ENCODE assay signal across 13 mouse cellular contexts in the genomic region with DNA sequence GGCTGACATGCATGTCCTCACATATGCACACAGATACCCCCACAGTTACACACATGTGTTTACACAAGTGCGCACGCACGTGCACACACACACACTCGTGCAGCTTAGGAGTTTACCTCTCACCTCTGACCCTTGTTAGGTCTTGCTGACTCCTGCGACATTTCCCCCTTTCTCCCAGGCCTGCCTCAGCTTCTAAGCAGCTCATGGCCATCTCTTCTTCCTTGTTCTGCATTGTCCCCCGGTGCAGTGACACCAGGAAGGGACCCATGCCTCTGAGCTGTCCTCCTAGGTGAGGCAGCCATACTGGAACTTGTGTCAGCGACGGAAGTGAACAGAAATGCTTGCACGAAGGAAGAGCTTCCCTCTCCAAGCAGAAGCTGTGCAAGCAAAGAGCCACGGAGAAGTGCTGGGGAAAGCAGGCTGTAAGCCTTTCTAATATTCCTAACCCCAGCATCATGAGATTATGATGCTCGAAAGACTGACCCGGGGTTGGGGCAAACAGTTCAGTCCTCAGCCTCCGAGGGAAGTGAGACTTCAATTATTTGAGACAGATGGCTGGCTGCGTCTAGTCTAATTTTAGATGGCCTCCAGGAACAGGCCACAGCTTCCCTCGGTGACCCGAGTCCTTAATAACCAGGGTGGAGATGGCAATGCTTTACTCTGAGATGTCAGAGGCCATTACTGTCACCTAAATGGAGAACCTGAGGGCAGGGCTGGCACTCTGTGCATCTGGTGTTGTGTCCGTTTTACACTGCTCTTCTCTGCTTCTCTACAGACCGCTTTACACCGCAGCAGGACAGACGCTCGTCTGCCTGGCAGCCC.
DNase-seq lines count a peak whose midpoint lies in the region; ATAC-seq and TF ChIP-seq lines count a peak whose summit lies in the region.
"Had no signal": no experiment of that assay in that cellular context is flagged by ENCODE, and none has a peak within 500 bp of the region (broad histone marks: within the 10 kb centered on the region; RNA-seq: fewer than 3 reads in every experiment).

No protein-coding gene starts in this region.

- H3K27me3 ChIP-seq in midbrain, embryonic 11.5 days (ENCODE audit: control insufficient read depth, insufficient read depth, low read length), result no peaks in the 10 kb centered on the region
- H3K27me3 ChIP-seq in midbrain, embryonic 16.5 days (ENCODE audit: control insufficient read depth, insufficient read depth, low read depth, low read length), result no peaks in the 10 kb centered on the region
- H3K27me3 ChIP-seq in hindbrain, postnatal 0 days (ENCODE audit: insufficient read depth, low read length), result no peaks in the 10 kb centered on the region
- H3K27me3 ChIP-seq: heart, embryonic 15.5 days had no signal

- H3K27ac ChIP-seq in midbrain, embryonic 11.5 days (ENCODE audit: low read depth, low read length), result no peak overlapping the region
- no peak overlapping the region for H3K27ac ChIP-seq in midbrain, embryonic 16.5 days (ENCODE audit: low read length)
- no peak overlapping the region for H3K27ac ChIP-seq in hindbrain, postnatal 0 days
- H3K27ac ChIP-seq: heart, embryonic 15.5 days had no signal

- H3K9me3 ChIP-seq in midbrain, embryonic 11.5 days (ENCODE audit: control insufficient read depth, low read length), result no peaks in the 10 kb centered on the region
- H3K9me3 ChIP-seq in midbrain, embryonic 16.5 days (replicated peaks; ENCODE audit: control insufficient read depth, low read length, poor library complexity, severe bottlenecking), result no peaks in the 10 kb centered on the region
- no peaks in the 10 kb centered on the region for H3K9me3 ChIP-seq in hindbrain, postnatal 0 days (ENCODE audit: low read length)
- H3K9me3 ChIP-seq: heart, embryonic 15.5 days had no signal

- WGBS in midbrain, embryonic 11.5 days, result 80% methylated on average over 21 of the region's 21 CpGs
- 75% methylated on average over 21 of the region's 21 CpGs for WGBS in midbrain, embryonic 16.5 days
- 74% methylated on average over 21 of the region's 21 CpGs for WGBS in hindbrain, postnatal 0 days

- no peak for ATAC-seq in midbrain, embryonic 11.5 days (ENCODE audit: low FRiP score)
- no peak for ATAC-seq in midbrain, embryonic 16.5 days
- 0 out of 2 replicates have a peak, but pooled peaks have one; percentile 29 for ATAC-seq in hindbrain, postnatal 0 days

- TF ChIP-seq CTCF in hindbrain, postnatal 0 days (IDR thresholded peaks at IDR 0.05; ENCODE audit: low read depth), result no peak

- no peaks in the 10 kb centered on the region for H3K36me3 ChIP-seq in midbrain, embryonic 11.5 days (ENCODE audit: control insufficient read depth, insufficient read depth, low read length)
- H3K36me3 ChIP-seq in midbrain, embryonic 16.5 days (ENCODE audit: control insufficient read depth, insufficient read depth, low read length), result no peaks in the 10 kb centered on the region
- H3K36me3 ChIP-seq in hindbrain, postnatal 0 days (ENCODE audit: insufficient read depth, low read length), result no peaks in the 10 kb centered on the region
- H3K36me3 ChIP-seq: heart, embryonic 15.5 days had no signal

- peaks cover 9% of the 10 kb centered on the region for H3K4me1 ChIP-seq in midbrain, embryonic 11.5 days (ENCODE audit: control insufficient read depth, insufficient read depth, low read length)
- H3K4me1 ChIP-seq in midbrain, embryonic 16.5 days (ENCODE audit: control insufficient read depth, insufficient read depth, low read length), result peaks cover 4% of the 10 kb centered on the region; the same call in 1 of the 2 replicates
- 0 out of 2 replicates have a peak, but pooled peaks cover 3% of the 10 kb centered on the region for H3K4me1 ChIP-seq in hindbrain, postnatal 0 days (ENCODE audit: insufficient read depth, low read length)
- H3K4me1 ChIP-seq: heart, embryonic 15.5 days had no signal

- DNase-seq in cerebellum, postnatal 14 days, result peak; percentile 24 to 26
- DNase-seq in cerebellum, adult 11-12 months, result no peak
- DNase-seq in midbrain, embryonic 11.5 days (ENCODE audit: low spot score, missing footprints), result peak; percentile 78
- peak; percentile 29 for DNase-seq in hindbrain, postnatal 0 days (ENCODE audit: low spot score)
- DNase-seq in skeletal muscle tissue, adult 2 months (ENCODE audit: low read depth, low spot score), result peak; percentile 41
- no peak for DNase-seq in thymus, postnatal 10 days (ENCODE audit: low spot score in 2 of 2)
- no peak for DNase-seq in layer of hippocampus, adult 11-12 months (ENCODE audit: low spot score)
- DNase-seq: kidney, postnatal 10 days; liver; thymus, adult 18-20 months had no signal

- H3K4me2 ChIP-seq in midbrain, embryonic 11.5 days, result no peak overlapping the region
- H3K4me2 ChIP-seq in midbrain, embryonic 16.5 days (ENCODE audit: low read length), result no peak overlapping the region
- H3K4me2 ChIP-seq in hindbrain, postnatal 0 days (ENCODE audit: low read depth, low read length), result no peak overlapping the region
- H3K4me2 ChIP-seq: heart, embryonic 15.5 days had no signal

- H3K4me3 ChIP-seq in midbrain, embryonic 11.5 days (ENCODE audit: low read depth, low read length), result no peak overlapping the region
- no peak overlapping the region for H3K4me3 ChIP-seq in midbrain, embryonic 16.5 days (ENCODE audit: low read depth, low read length)
- H3K4me3 ChIP-seq in hindbrain, postnatal 0 days (ENCODE audit: low read length), result no peak overlapping the region
- H3K4me3 ChIP-seq: erythroblast, embryonic 14.5 days; heart, embryonic 15.5 days had no signal

- H3K9ac ChIP-seq in midbrain, embryonic 11.5 days (ENCODE audit: low read length), result no peak overlapping the region
- H3K9ac ChIP-seq in midbrain, embryonic 16.5 days (ENCODE audit: low read depth, low read length), result no peak overlapping the region
- no peak overlapping the region for H3K9ac ChIP-seq in hindbrain, postnatal 0 days (replicated peaks; ENCODE audit: low read length)
- H3K9ac ChIP-seq: heart, embryonic 15.5 days had no signal

Comparison
In these comparisons a context has a peak if more than half of its experiments do, and no peak if none do; other contexts are left out.
1. DNase-seq: peak in cerebellum, postnatal 14 days (2 of 2), midbrain, embryonic 11.5 days (single experiment), hindbrain, postnatal 0 days (single experiment) and skeletal muscle tissue, adult 2 months (single experiment); none in cerebellum, adult 11-12 months (single experiment), thymus, postnatal 10 days (0 of 2) and layer of hippocampus, adult 11-12 months (single experiment).